Mouse (Mus musculus): Measurements from ENCODE around the gene Fundc1. TPM values are rescaled to one million over a fixed set of nuclear protein-coding genes. Genes with fewer than 3 reads are reported as not detected.

Fundc1 gene
- total RNA-seq, 2 experiments from 2014 or later = 21.4 to 23.5 TPM

DNA sequence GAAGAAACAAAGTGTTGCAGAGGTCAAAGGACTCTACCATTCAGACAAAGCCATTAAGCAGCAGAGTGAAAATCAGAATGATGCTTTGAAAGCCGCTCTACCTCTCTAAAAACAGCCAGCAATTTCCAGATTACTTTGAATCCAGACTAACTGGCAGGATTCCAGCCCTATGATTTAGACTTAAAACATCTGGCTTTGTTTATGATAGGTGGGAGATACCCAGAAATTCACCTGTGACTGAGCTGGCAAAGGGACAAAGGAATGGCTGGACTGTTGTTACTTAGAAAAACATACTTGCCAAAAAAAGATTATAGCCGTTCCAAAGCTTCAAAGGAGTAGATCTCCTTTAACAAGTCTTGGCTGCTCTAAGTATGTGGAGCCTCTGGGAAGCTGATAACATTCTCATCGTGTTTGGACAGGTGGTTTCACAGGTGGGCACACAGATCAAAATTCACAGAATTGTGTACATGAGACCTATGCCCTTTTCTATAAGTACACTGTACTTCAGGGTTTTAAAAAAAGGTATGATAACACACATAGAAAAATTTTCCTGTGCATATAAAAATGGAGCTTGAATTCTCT, 60.0 kb downstream of the Fundc1 start:
- intact Hi-C loops (cut with DNase I) = no loop called here
- DNase-seq = no peak

All from gastrocnemius, postnatal 36 days (tissue).